Mouse (Mus musculus): ENCODE measurements around the gene Fbxo34.
"Not testable (repeated sequence)": the region's sequence is repeated elsewhere in the genome, so short reads cannot be mapped to it uniquely, and the experiment has no call there.

The Fbxo34 gene

GRCm38 (mm10) chr14:47518619-47519018, 68.4 kb downstream of the Fbxo34 start:
- DNase-seq (ENCODE audit: low spot score) = no peak

- DNase-seq (ENCODE audit: low spot score) = no peak
Observed at GRCm38 (mm10) chr14:47520751-47521449, 70.7 kb downstream of the Fbxo34 start.

GRCm38 (mm10) chr14:47521609-47522008, 71.4 kb downstream of the Fbxo34 start:
- DNase-seq (ENCODE audit: low spot score) = no peak

GRCm38 (mm10) chr14:47522301-47522700, 72.1 kb downstream of the Fbxo34 start:
- peak; percentile 86 for DNase-seq (ENCODE audit: low spot score)

GRCm38 (mm10) chr14:47525374-47525773, 75.2 kb downstream of the Fbxo34 start:
- DNase-seq (ENCODE audit: low spot score) = no peak

- DNase-seq (ENCODE audit: low spot score) = no peak
Observed at GRCm38 (mm10) chr14:47525861-47526260, 75.6 kb downstream of the Fbxo34 start.

GRCm38 (mm10) chr14:47527833-47528232, 77.6 kb downstream of the Fbxo34 start:
- peak; percentile 68 for DNase-seq (ENCODE audit: low spot score)

- no peak for DNase-seq (ENCODE audit: low spot score)
Observed at GRCm38 (mm10) chr14:47528293-47528692, 78.1 kb downstream of the Fbxo34 start.

- DNase-seq (ENCODE audit: low spot score) = peak; percentile 81
Observed at GRCm38 (mm10) chr14:47529019-47529418, 78.8 kb downstream of the Fbxo34 start.

- not testable (repeated sequence) for DNase-seq (ENCODE audit: low spot score)
Observed at GRCm38 (mm10) chr14:47529592-47529991, 79.4 kb downstream of the Fbxo34 start.

- no peak for DNase-seq (ENCODE audit: low spot score)
Observed at GRCm38 (mm10) chr14:47532496-47532895, 82.3 kb downstream of the Fbxo34 start.

- peak; percentile 93 for DNase-seq (ENCODE audit: low spot score)
Observed at GRCm38 (mm10) chr14:47533365-47534175, 83.3 kb downstream of the Fbxo34 start.

- no peak for DNase-seq (ENCODE audit: low spot score)
Observed at GRCm38 (mm10) chr14:47534176-47534525, 83.9 kb downstream of the Fbxo34 start.

- DNase-seq (ENCODE audit: low spot score) = no peak
Observed at GRCm38 (mm10) chr14:47535096-47535495, 84.9 kb downstream of the Fbxo34 start.

GRCm38 (mm10) chr14:47541325-47541948, 91.2 kb downstream of the Fbxo34 start:
- DNase-seq (ENCODE audit: low spot score) = no peak

GRCm38 (mm10) chr14:47542283-47542682, 92.1 kb downstream of the Fbxo34 start:
- no peak for DNase-seq (ENCODE audit: low spot score)

GRCm38 (mm10) chr14:47544286-47544685, 94.1 kb downstream of the Fbxo34 start:
- DNase-seq (ENCODE audit: low spot score) = no peak

GRCm38 (mm10) chr14:47544877-47545276, 94.7 kb downstream of the Fbxo34 start:
- no peak for DNase-seq (ENCODE audit: low spot score)

GRCm38 (mm10) chr14:47551668-47552067, 101.4 kb downstream of the Fbxo34 start:
- no peak for DNase-seq (ENCODE audit: low spot score)

- DNase-seq (ENCODE audit: low spot score) = no peak
Observed at GRCm38 (mm10) chr14:47553380-47553779, 103.2 kb downstream of the Fbxo34 start.

- no peak for DNase-seq (ENCODE audit: low spot score)
Observed at GRCm38 (mm10) chr14:47554236-47554635, 104.0 kb downstream of the Fbxo34 start.

GRCm38 (mm10) chr14:47555225-47555624, 105.0 kb downstream of the Fbxo34 start:
- no peak for DNase-seq (ENCODE audit: low spot score)

GRCm38 (mm10) chr14:47560714-47561113, 110.5 kb downstream of the Fbxo34 start:
- no peak for DNase-seq (ENCODE audit: low spot score)
